Mouse (Mus musculus): ENCODE data around the gene Haao. TPM values are rescaled to one million over a fixed set of nuclear protein-coding genes. Genes with fewer than 3 reads are reported as not detected.

Haao gene
- polyA plus RNA-seq, 1 experiment from 2014 or later: not detected

- no peak overlapping the region for H3K27ac ChIP-seq (ENCODE audit: low read depth, low read length)
- H3K9me3 ChIP-seq (ENCODE audit: control insufficient read depth, low read length): no peaks in the 10 kb centered on the region
- H3K36me3 ChIP-seq (ENCODE audit: control insufficient read depth, insufficient read depth, low read length): no peaks in the 10 kb centered on the region
- no peaks in the 10 kb centered on the region for H3K27me3 ChIP-seq (ENCODE audit: control insufficient read depth, insufficient read depth, low read length)
- ATAC-seq (ENCODE audit: low FRiP score) (no peak), DNase-seq (ENCODE audit: low spot score) (no peak)
- H3K9ac ChIP-seq (ENCODE audit: low read depth, low read length): no peak overlapping the region
- no peak overlapping the region for H3K4me2 ChIP-seq (replicated peaks; ENCODE audit: low read depth, low read length)
- no peak overlapping the region for H3K4me3 ChIP-seq (ENCODE audit: low read depth, low read length)
- no peaks in the 10 kb centered on the region for H3K4me1 ChIP-seq (replicated peaks; ENCODE audit: control insufficient read depth, insufficient read depth, low read length)
- WGBS: 79% methylated on average over 5 of the region's 5 CpGs
Measured at GRCm38 (mm10) chr17:83887241-83887640, 39.5 kb upstream of the Haao start.

- Histone ChIP-seq H3K36me3 (ENCODE audit: control insufficient read depth, insufficient read depth, low read length) (no peaks in the 10 kb centered on the region), H3K27me3 (ENCODE audit: control insufficient read depth, insufficient read depth, low read length) (no peaks in the 10 kb centered on the region), H3K9me3 (ENCODE audit: control insufficient read depth, low read length) (no peaks in the 10 kb centered on the region), H3K4me3 (ENCODE audit: low read depth, low read length) (no peak overlapping the region), H3K27ac (ENCODE audit: low read depth, low read length) (no peak overlapping the region), H3K4me1 (replicated peaks; ENCODE audit: control insufficient read depth, insufficient read depth, low read length) (no peaks in the 10 kb centered on the region), H3K9ac (ENCODE audit: low read depth, low read length) (no peak overlapping the region), H3K4me2 (replicated peaks; ENCODE audit: low read depth, low read length) (no peak overlapping the region)
- no peak for ATAC-seq (ENCODE audit: low FRiP score)
- 83% methylated on average over 3 of the region's 3 CpGs for WGBS
- no peak for DNase-seq (ENCODE audit: low spot score)
Measured at GRCm38 (mm10) chr17:83886395-83886794, 38.6 kb upstream of the Haao start.

DNA sequence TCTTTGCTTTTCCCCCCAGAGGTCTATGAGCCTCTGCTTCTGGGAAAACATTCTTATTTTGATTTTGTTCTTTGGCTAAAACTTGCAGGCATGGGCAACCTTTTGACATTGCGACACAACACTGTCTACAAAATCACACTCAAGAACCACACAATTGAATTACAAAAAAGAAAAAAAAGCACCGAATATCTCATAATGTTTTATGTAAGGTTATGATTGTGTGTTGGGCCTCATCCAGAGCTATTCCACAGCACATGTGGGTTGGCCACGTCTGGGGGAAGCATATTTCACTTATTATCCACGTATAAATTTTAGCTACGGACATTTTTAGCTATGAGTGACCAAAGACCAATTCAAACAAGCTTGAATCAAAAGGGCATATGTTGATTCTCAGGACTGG is 38.0 kb upstream of the Haao start:
- Histone ChIP-seq H3K4me1 (replicated peaks; ENCODE audit: control insufficient read depth, insufficient read depth, low read length) (no peaks in the 10 kb centered on the region), H3K4me3 (ENCODE audit: low read depth, low read length) (no peak overlapping the region), H3K27ac (ENCODE audit: low read depth, low read length) (no peak overlapping the region), H3K9me3 (ENCODE audit: control insufficient read depth, low read length) (no peaks in the 10 kb centered on the region), H3K36me3 (ENCODE audit: control insufficient read depth, insufficient read depth, low read length) (no peaks in the 10 kb centered on the region), H3K9ac (ENCODE audit: low read depth, low read length) (no peak overlapping the region), H3K4me2 (replicated peaks; ENCODE audit: low read depth, low read length) (no peak overlapping the region), H3K27me3 (ENCODE audit: control insufficient read depth, insufficient read depth, low read length) (no peaks in the 10 kb centered on the region)
- ATAC-seq (ENCODE audit: low FRiP score): no peak
- DNase-seq (ENCODE audit: low spot score): no peak
- 90% methylated on average over 5 of the region's 5 CpGs for WGBS

- Histone ChIP-seq H3K4me3 (ENCODE audit: low read depth, low read length) (no peak overlapping the region), H3K36me3 (ENCODE audit: control insufficient read depth, insufficient read depth, low read length) (no peaks in the 10 kb centered on the region), H3K27me3 (ENCODE audit: control insufficient read depth, insufficient read depth, low read length) (no peaks in the 10 kb centered on the region), H3K9ac (ENCODE audit: low read depth, low read length) (no peak overlapping the region), H3K27ac (ENCODE audit: low read depth, low read length) (no peak overlapping the region), H3K9me3 (ENCODE audit: control insufficient read depth, low read length) (no peaks in the 10 kb centered on the region), H3K4me2 (replicated peaks; ENCODE audit: low read depth, low read length) (no peak overlapping the region), H3K4me1 (replicated peaks; ENCODE audit: control insufficient read depth, insufficient read depth, low read length) (no peaks in the 10 kb centered on the region)
- 91% methylated on average over 13 of the region's 13 CpGs for WGBS
- ATAC-seq (ENCODE audit: low FRiP score) (no peak), DNase-seq (ENCODE audit: low spot score) (no peak)
Measured at GRCm38 (mm10) chr17:83885021-83885582, 37.3 kb upstream of the Haao start.

DNA sequence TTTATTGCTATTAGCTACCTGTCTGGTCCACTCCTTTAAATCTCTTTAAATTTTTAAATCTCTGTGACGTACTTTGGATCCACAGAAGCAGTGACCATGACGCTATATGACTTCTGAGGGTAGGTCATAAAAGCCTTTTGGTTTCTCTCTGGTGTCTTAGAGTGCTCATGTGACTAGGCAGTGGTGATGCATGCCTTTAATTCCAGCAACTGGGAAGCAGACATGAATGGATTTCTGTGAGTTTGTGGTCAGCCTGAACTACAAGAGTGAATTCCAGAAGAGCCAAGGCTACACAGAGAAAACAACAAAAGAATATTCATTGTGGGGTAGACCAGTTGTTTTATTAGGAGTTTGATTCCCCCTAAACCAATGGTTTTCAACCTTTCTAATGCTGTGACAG is 35.0 kb upstream of the Haao start:
- H3K9me3 ChIP-seq (ENCODE audit: control insufficient read depth, low read length): no peaks in the 10 kb centered on the region
- H3K9ac ChIP-seq (ENCODE audit: low read depth, low read length): no peak overlapping the region
- no peak overlapping the region for H3K4me3 ChIP-seq (ENCODE audit: low read depth, low read length)
- no peak for ATAC-seq (ENCODE audit: low FRiP score)
- H3K4me1 ChIP-seq (replicated peaks; ENCODE audit: control insufficient read depth, insufficient read depth, low read length): no peaks in the 10 kb centered on the region
- no peaks in the 10 kb centered on the region for H3K27me3 ChIP-seq (ENCODE audit: control insufficient read depth, insufficient read depth, low read length)
- H3K4me2 ChIP-seq (replicated peaks; ENCODE audit: low read depth, low read length): no peak overlapping the region
- WGBS: 91% methylated on average over 2 of the region's 2 CpGs
- H3K27ac ChIP-seq (ENCODE audit: low read depth, low read length): no peak overlapping the region
- H3K36me3 ChIP-seq (ENCODE audit: control insufficient read depth, insufficient read depth, low read length): no peaks in the 10 kb centered on the region
- no peak for DNase-seq (ENCODE audit: low spot score)

GRCm38 (mm10) chr17:83881071-83881470 is 33.3 kb upstream of the Haao start:
- no peak for DNase-seq (ENCODE audit: low spot score)
- H3K4me2 ChIP-seq (replicated peaks; ENCODE audit: low read depth, low read length): no peak overlapping the region
- no peaks in the 10 kb centered on the region for H3K36me3 ChIP-seq (ENCODE audit: control insufficient read depth, insufficient read depth, low read length)
- no peak overlapping the region for H3K4me3 ChIP-seq (ENCODE audit: low read depth, low read length)
- no peak overlapping the region for H3K9ac ChIP-seq (ENCODE audit: low read depth, low read length)
- no peaks in the 10 kb centered on the region for H3K27me3 ChIP-seq (ENCODE audit: control insufficient read depth, insufficient read depth, low read length)
- no peaks in the 10 kb centered on the region for H3K4me1 ChIP-seq (replicated peaks; ENCODE audit: control insufficient read depth, insufficient read depth, low read length)
- no peaks in the 10 kb centered on the region for H3K9me3 ChIP-seq (ENCODE audit: control insufficient read depth, low read length)
- no peak for ATAC-seq (ENCODE audit: low FRiP score)
- H3K27ac ChIP-seq (ENCODE audit: low read depth, low read length): no peak overlapping the region
- 84% methylated on average over 3 of the region's 3 CpGs for WGBS

GRCm38 (mm10) chr17:83880174-83880710 is 32.5 kb upstream of the Haao start:
- Histone ChIP-seq H3K4me2 (replicated peaks; ENCODE audit: low read depth, low read length) (no peak overlapping the region), H3K9ac (ENCODE audit: low read depth, low read length) (no peak overlapping the region), H3K27me3 (ENCODE audit: control insufficient read depth, insufficient read depth, low read length) (no peaks in the 10 kb centered on the region), H3K9me3 (ENCODE audit: control insufficient read depth, low read length) (no peaks in the 10 kb centered on the region), H3K27ac (ENCODE audit: low read depth, low read length) (no peak overlapping the region), H3K4me3 (ENCODE audit: low read depth, low read length) (no peak overlapping the region), H3K4me1 (replicated peaks; ENCODE audit: control insufficient read depth, insufficient read depth, low read length) (no peaks in the 10 kb centered on the region), H3K36me3 (ENCODE audit: control insufficient read depth, insufficient read depth, low read length) (no peaks in the 10 kb centered on the region)
- DNase-seq (ENCODE audit: low spot score): no peak
- WGBS: 87% methylated on average over 9 of the region's 9 CpGs
- ATAC-seq (ENCODE audit: low FRiP score): no peak

GRCm38 (mm10) chr17:83879631-83880030 is 31.9 kb upstream of the Haao start:
- no peak for ATAC-seq (ENCODE audit: low FRiP score)

DNA sequence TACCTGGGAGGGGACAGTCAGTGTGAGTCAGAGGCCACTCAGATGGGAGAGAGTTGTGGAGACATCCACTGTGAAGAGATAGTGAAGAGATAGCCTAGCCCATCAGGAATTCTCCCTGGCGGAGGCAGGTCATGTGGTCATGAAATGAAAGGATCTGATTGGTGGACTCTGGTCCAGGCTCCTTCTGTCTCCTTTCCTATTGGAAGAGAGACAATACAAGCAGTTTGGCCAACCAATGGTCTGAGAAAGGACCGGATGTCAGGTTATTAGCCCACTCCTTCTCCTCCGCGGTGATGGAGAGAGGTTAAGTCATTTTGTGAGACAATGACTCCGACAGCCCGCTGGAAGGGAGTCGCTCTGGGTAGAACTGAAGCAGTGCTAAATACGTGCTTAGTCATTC is 26.8 kb upstream of the Haao start:
- ATAC-seq (ENCODE audit: low FRiP score) (no peak), DNase-seq (ENCODE audit: low spot score) (no peak)
- Histone ChIP-seq H3K4me1 (replicated peaks; ENCODE audit: control insufficient read depth, insufficient read depth, low read length) (no peaks in the 10 kb centered on the region), H3K9ac (ENCODE audit: low read depth, low read length) (no peak overlapping the region), H3K9me3 (ENCODE audit: control insufficient read depth, low read length) (no peaks in the 10 kb centered on the region), H3K36me3 (ENCODE audit: control insufficient read depth, insufficient read depth, low read length) (no peaks in the 10 kb centered on the region), H3K4me3 (ENCODE audit: low read depth, low read length) (no peak overlapping the region), H3K27me3 (ENCODE audit: control insufficient read depth, insufficient read depth, low read length) (no peaks in the 10 kb centered on the region), H3K27ac (ENCODE audit: low read depth, low read length) (no peak overlapping the region), H3K4me2 (replicated peaks; ENCODE audit: low read depth, low read length) (no peak overlapping the region)
- 74% methylated on average over 8 of the region's 8 CpGs for WGBS

More at GRCm38 (mm10) chr17:83879631-83880030, 31.9 kb upstream of the Haao start:
- H3K27me3 ChIP-seq (ENCODE audit: control insufficient read depth, insufficient read depth, low read length): no peaks in the 10 kb centered on the region
- H3K9me3 ChIP-seq (ENCODE audit: control insufficient read depth, low read length): no peaks in the 10 kb centered on the region
- H3K27ac ChIP-seq (ENCODE audit: low read depth, low read length): no peak overlapping the region
- no peaks in the 10 kb centered on the region for H3K36me3 ChIP-seq (ENCODE audit: control insufficient read depth, insufficient read depth, low read length)
- 95% methylated on average over 6 of the region's 6 CpGs for WGBS
- H3K9ac ChIP-seq (ENCODE audit: low read depth, low read length): no peak overlapping the region
- no peak overlapping the region for H3K4me2 ChIP-seq (replicated peaks; ENCODE audit: low read depth, low read length)
- no peaks in the 10 kb centered on the region for H3K4me1 ChIP-seq (replicated peaks; ENCODE audit: control insufficient read depth, insufficient read depth, low read length)
- no peak for DNase-seq (ENCODE audit: low spot score)
- H3K4me3 ChIP-seq (ENCODE audit: low read depth, low read length): no peak overlapping the region
